Mouse (Mus musculus) regulatory T cell (primary cell): ENCODE data around the gene Pam.

Source experiments
- in situ Hi-C: fragments of 300-600 bp; cut with MboI, MseI; formaldehyde crosslinking; loops from one replicate; pipeline ENCODE4 v1.15.1; 2025; ENCODE audit warnings: high pct_unique_total_duplicates

Gene Pam

DNA sequence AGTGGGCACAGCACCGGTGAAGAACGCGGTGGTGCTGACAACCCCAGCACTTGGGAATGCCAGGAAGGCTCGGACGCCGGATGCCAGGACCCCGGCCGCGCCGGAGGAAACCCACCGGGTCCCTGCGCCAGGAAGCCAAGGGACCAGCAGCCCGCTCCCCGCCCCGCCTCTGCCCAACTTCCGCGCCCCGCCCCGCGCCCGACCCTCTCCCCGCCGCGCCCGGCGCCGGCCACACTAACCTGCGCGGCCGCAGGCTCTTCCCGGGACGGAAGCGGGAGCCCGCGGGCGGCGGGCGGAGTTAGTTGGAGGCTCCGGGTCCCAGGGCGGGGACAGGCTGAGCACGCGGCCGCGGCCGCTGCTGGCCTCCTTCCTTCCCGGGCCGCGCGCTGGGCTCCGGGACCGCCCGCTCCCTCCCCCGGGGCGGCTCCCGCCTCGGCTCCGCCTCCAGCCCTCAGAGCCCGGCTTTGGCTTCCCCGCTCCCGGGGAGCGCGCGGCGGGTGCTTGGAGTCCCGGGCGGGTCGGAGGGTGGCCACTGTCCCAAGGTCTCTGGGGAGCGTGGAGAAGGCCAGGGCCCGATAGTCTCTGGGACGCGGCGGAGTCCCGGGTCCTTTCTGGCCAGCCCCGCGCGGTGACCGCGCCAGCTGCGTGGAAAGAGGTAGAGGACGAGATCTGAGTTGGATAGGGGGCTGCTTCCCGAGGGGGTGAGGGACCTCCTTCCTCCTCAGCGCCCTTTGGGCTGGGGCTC, at the start of gene Pam:
TSS of gene Pam (minus strand) at position 401 of the 745 bp plus-strand sequence.
- in situ Hi-C loops = no loop called here

- in situ Hi-C loops = no loop called here
Observed at GRCm38 (mm10) chr1:98144845-98145244, 49.4 kb upstream of the Pam start.

DNA sequence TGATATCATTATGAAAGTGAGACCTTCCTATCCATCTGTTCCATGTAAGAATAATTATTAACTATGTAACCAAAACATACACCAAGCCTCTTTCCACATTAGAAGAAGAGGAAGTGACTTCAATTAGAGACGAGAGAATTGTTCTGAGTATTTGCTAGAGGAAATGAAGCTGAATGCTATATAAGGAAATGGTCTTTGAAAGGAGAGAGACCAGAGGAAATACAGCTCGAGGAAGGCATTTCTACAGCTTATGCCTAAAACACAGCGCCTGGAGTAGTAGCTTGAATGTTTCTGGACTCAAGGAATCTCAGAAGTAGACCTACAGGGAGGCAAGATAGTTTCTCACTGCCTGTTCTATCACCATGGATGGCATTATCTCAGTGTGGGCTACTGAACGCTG, 35.8 kb upstream of the Pam start:
- in situ Hi-C loops = no loop called here

GRCm38 (mm10) chr1:98129561-98130347, 34.3 kb upstream of the Pam start:
- in situ Hi-C loops = no loop called here

DNA sequence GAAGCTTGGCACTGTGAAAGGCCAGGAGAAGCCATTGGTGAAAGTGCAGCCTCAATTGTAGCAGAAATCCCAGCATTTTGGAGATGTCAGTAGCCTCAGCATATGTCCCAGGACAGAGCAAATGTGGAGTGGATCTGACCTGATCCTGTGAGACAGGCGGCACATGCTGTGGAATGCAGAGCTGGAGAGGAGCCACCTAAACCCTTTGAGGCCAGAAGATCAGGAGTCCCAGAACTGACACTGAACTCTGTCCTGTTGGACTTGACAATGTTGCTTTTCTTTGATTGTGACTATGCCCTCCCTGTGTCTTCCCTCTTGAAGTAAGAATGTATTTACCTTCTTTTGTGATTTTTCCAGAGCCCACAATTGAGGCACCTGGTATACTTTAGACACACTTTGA, 33.7 kb upstream of the Pam start:
- in situ Hi-C loops = no loop called here

- in situ Hi-C loops = no loop called here
Observed at GRCm38 (mm10) chr1:98128338-98129096, 33.1 kb upstream of the Pam start.

DNA sequence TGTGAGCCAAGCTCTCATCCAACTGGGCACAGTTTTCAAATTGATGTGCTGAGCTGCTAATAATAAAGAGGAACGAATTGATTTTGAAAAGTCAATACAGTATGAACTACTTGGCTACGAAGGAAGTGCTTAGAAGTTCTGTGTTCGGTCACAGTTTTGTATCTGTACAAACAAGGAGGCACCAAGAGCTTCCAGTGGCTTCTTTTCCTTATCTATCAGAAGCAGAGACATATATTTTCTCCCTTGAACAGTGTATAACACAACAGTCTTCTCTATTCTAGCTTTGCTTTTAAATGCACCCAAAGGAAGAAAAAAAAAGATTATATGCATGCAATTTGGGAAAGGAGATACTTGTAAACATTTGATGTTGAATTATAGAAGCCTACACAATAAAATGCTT, 30.8 kb upstream of the Pam start:
- in situ Hi-C loops = no loop called here

DNA sequence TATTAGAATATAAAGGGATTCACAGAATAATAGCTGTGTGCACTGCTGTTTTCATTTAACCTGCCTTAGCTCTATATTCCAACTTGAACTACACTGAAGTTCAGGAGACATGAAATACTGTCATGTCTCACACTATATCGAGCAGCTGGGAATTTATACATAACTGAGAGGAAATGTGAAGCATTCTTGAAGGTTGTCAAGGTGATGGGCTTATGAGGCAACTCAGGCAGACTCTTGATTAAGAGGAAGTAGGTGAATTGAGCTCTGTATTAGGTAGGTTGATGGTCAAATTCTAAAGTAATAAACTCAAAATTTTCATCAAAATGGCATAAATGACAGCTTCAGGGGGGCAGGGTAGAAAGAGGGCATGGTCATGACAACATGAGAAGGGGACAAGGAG, 29.3 kb upstream of the Pam start:
- in situ Hi-C loops = no loop called here

DNA sequence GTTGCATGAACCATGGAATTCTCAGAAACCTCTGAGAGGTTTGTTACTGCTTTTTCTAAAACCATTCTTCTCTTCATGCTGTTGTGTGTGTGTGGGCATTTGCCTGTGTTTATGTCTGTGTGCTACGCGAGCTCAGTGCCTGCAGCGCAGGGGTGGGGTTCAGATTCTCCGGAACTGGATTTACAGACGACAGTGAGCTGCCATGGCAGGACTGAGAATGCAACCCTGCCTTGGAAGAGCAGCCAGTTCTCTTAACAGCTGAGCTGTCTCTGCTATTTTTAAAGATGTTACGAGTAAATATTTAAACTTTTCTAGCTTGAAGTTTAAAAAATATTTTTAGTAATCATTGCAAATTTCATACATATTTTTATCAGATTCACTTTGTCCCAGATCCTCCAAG, 24.1 kb upstream of the Pam start:
- in situ Hi-C loops = no loop called here

DNA sequence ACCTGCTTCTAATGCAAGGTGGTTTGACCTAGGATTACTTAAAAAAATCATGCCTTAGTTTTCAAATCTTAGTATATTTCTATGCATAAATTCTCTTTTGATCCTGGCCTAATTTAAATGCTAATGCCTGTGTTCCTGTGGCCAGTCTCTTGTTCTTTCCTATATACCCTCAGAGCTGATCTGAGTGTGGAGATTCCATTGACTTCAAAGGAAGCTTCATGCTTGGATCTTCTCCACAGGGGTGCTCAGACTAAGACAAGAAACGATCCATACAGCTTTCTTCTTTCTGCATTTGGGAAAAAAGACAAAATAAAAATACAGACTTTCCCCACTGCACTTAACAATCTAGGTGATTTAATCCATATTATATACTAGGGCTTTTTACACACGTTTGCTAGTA, 12.2 kb upstream of the Pam start:
- in situ Hi-C loops = no loop called here

DNA sequence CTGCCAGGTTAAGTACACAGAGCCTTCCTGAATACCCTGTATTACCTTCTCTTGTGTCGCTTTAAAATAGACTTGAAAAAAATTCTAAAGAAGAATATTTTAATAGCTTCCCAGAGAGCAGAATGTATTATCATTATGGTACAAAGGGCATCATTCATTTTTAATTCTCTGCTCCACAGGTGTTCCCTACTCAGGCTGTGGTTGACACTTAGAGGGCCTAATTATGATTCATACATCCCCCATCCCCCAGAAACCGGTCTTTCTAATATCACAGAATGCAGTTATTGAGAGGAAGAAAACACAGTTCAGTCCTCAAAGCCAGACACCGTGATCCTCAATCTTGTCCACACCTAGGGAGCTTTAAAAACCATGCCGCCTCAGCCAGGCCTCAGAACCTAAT, 4.0 kb upstream of the Pam start:
- in situ Hi-C loops = no loop called here

- in situ Hi-C loops = no loop called here
Observed at GRCm38 (mm10) chr1:98097957-98098729, 2.7 kb upstream of the Pam start.

DNA sequence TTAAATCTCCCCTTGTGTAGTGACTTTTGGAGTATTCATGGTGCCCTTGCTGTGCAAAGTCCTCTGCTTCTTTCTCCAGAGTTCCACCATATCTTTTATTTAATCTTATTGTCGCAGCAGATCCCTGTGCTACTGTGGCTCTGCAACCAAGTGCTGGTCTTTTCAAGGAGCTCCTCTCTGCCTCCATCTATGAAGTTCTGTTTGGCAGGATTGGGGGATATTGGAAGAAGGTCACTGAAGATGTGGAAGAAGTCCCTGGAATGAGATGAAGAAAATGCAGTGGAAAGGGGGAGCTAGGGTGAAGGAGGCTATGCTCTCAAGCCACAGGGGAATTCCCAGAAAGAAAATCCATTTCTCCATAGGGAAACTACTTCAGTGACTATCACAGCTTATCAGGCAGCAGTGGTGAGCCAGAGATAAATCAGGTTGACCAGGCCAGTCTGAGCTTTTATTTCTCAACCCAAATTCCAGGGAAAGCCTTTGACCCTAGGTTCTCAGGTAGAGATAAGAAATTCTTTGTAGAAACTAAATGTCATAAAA, 1.0 kb upstream of the Pam start:
- in situ Hi-C loops = no loop called here

- in situ Hi-C loops = no loop called here
Observed at GRCm38 (mm10) chr1:98095991-98096330, 515 bp upstream of the Pam start.

DNA sequence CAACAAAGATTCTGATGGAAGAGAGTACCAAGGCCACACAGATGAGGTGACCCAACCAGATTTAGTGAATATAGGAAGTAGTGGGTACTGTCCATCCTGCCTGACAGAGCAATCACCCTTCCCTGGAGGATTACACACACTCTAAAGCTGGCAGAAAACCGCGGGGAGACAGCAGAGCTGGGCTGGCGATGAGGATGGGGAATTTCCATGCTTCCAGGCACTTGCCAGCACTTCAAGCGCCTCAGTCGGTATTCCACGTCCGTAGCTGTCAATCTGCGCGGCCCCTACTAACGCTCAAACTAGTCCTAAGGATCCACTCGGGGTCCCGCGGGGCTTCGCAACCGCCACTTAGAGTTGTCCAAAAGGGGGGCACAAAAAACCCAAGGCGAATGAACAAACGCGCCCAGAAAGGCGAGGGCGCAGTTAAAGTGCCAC, 618 bp downstream of the Pam start:
- in situ Hi-C loops = no loop called here

DNA sequence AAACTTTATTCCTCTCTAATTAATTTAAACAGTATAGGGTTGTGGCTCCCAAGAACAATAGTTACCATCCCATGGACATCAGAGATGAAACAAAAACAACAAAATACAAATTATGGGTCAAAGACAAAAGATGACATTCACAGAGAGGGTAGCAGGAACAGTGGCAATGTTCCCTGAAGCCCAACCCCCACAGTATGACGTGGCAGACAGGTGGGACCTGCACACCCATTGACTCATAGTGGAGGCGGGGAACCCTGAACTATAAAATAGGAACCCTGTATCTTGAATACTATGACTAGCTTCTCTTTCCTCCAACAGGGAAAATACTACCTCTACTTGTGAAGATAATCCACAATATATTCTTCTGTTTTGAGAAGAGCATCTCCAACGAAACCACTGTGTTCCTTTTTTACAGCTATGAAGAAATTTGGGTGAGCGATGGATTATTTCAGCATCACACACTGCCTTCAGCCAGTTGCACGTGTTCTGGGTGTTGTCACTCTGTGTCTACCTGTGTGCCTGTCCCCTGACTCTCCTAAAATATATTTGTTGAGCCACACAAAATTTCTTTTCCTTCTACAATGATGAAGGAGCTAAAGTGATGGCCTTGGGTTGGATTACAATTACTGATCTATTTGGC, 6.0 kb downstream of the Pam start:
- in situ Hi-C loops = no loop called here

GRCm38 (mm10) chr1:98086456-98086855, 9.0 kb downstream of the Pam start:
- in situ Hi-C loops = no loop called here

GRCm38 (mm10) chr1:98084596-98085274, 10.7 kb downstream of the Pam start:
- in situ Hi-C loops = no loop called here

- in situ Hi-C loops = no loop called here
Observed at GRCm38 (mm10) chr1:98083508-98083907, 11.9 kb downstream of the Pam start.

- in situ Hi-C loops = no loop called here
Observed at GRCm38 (mm10) chr1:98082988-98083387, 12.5 kb downstream of the Pam start.
